Mouse (Mus musculus): ENCODE measurements around the gene Cald1. TPM values are rescaled to one million over a fixed set of nuclear protein-coding genes. Genes with fewer than 3 reads are reported as not detected.

Cald1 gene
- polyA plus RNA-seq, 1 experiment: 4.4 TPM

DNA sequence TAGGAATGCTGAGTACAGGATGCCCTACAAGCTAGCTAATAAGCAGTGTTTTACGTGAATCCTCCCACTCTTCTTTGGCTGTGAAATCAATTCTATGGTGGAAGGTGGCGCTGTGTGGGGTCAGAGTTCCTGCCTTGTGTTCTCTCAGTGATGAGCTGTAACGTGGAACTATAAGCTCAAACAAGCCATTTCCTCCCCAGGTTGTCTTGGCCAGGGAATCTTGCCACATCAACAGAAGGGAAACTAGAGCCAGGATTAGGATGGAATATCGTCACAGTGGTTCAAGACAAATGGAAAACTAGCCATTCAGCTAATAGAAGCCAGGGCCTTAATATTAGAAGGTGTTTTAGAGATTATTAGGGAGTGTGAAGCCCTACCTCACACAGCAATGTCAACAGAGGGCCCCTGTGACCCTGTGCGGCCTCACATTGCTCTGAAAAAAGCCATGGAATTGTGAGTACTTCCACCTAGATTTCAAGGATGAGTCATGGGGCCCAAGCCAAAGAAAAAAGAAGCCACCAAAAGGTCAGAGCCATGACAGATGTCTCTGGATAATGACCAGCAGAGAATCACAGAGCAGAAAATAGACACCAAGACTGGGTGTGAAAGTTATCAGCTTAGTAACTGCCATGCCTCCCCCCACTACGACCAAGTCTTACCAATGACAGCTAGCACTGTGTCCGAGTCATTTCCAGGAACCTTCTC lies 33.0 kb upstream of the Cald1 start:
- no peaks in the 10 kb centered on the region for H3K36me3 ChIP-seq (ENCODE audit: control insufficient read depth, insufficient read depth, low read length)
- H3K27me3 ChIP-seq (ENCODE audit: control insufficient read depth, insufficient read depth, low read length): no peaks in the 10 kb centered on the region
- H3K27ac ChIP-seq (ENCODE audit: control insufficient read depth, insufficient read depth, low read length): no peak overlapping the region
- no peaks in the 10 kb centered on the region for H3K4me1 ChIP-seq (replicated peaks; ENCODE audit: control insufficient read depth, insufficient read depth, low read length)
- DNase-seq: no peak
- TF ChIP-seq CTCF (IDR thresholded peaks at IDR 0.05; ENCODE audit: borderline replicate concordance, control insufficient read depth, extremely low read depth, insufficient read depth, low read length, poor library complexity) (no peak), POLR2A (IDR thresholded peaks at IDR 0.05; ENCODE audit: control insufficient read depth, extremely low read depth, insufficient read depth, low read length, poor library complexity) (no peak)
- WGBS: 84% methylated on average over 7 of the region's 7 CpGs
- H3K4me3 ChIP-seq (ENCODE audit: control insufficient read depth, insufficient read depth, low read length): no peak overlapping the region

DNA sequence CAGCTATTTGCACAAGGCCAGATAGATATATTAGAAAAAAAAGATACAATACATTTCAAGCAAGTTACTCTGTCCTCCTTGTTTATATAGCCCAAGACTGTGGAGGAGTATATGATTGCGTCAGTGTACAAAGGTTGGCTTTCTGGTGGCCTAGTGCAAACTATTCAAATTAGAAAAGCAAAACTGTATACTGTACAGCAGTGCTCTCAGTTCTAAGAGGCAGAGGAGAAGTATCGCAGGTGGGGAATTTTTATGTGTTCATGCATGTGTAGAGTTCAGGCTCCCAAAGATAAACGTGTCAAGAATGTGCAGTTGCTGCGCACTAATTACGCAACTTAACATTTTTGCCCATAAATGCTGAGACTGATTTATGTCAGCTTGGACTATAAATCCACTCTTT lies 31.0 kb upstream of the Cald1 start:
- WGBS: 93% methylated on average over 5 of the region's 5 CpGs
- H3K27me3 ChIP-seq (ENCODE audit: control insufficient read depth, insufficient read depth, low read length): no peaks in the 10 kb centered on the region
- H3K36me3 ChIP-seq (ENCODE audit: control insufficient read depth, insufficient read depth, low read length): no peaks in the 10 kb centered on the region
- H3K4me1 ChIP-seq (replicated peaks; ENCODE audit: control insufficient read depth, insufficient read depth, low read length): no peaks in the 10 kb centered on the region
- no peak overlapping the region for H3K4me3 ChIP-seq (ENCODE audit: control insufficient read depth, insufficient read depth, low read length)
- no peak for TF ChIP-seq CTCF (IDR thresholded peaks at IDR 0.05; ENCODE audit: borderline replicate concordance, control insufficient read depth, extremely low read depth, insufficient read depth, low read length, poor library complexity)
- no peak for TF ChIP-seq POLR2A (IDR thresholded peaks at IDR 0.05; ENCODE audit: control insufficient read depth, extremely low read depth, insufficient read depth, low read length, poor library complexity)
- H3K27ac ChIP-seq (ENCODE audit: control insufficient read depth, insufficient read depth, low read length): no peak overlapping the region
- no peak for DNase-seq

DNA sequence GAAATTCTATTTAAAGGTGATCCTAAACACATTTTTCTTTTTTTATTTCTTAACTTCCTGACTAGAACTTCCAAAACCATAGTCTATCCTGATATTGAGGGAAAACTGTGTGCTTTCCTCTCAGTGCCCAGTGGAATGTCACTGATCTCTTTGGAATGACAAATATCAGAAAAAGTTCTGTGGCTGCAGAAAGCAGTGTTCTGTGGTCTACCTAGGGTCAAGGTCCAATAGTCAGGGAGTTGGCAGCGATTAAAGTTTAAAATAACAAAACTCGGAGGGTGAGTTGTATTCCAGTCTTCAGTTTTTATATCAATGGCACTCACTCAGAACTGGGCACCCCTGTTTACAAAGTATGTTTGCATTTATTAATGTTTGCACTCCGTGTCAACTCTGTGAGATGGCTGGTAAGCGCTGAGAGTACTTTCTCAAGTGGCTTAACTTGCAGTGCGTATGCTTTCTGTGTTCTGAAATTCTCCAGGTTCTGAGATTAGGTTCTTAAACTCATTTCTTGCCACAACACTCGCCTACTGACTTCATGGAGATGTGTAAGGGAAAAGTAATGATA lies 18.7 kb upstream of the Cald1 start:
- Histone ChIP-seq H3K27me3 (ENCODE audit: control insufficient read depth, insufficient read depth, low read length) (no peaks in the 10 kb centered on the region), H3K27ac (ENCODE audit: control insufficient read depth, insufficient read depth, low read length) (no peak overlapping the region), H3K4me3 (ENCODE audit: control insufficient read depth, insufficient read depth, low read length) (no peak overlapping the region), H3K36me3 (ENCODE audit: control insufficient read depth, insufficient read depth, low read length) (no peaks in the 10 kb centered on the region), H3K4me1 (replicated peaks; ENCODE audit: control insufficient read depth, insufficient read depth, low read length) (no peaks in the 10 kb centered on the region)
- WGBS: 96% methylated on average over 6 of the region's 6 CpGs
- no peak for TF ChIP-seq POLR2A (IDR thresholded peaks at IDR 0.05; ENCODE audit: control insufficient read depth, extremely low read depth, insufficient read depth, low read length, poor library complexity)
- no peak for DNase-seq

DNA sequence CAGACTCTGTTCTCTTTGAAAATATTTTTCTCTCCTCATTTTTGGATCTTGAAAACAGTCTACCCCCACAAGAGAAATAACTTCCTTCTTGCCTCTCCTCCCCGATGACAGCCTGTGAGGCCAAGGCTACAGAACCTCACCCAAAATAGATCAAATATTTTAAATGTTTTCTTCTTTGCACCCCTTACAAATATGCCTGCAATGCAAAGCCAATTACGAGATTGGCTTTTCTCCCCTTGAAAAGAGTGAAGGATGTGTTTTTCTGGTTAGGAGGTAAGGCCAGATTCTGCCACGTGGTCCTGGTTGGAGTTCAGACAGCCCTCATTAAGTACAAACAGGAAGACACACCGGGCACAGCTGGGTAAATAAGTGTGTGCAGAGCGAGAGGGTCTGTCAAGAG lies 14.9 kb upstream of the Cald1 start:
- TF ChIP-seq CTCF (IDR thresholded peaks at IDR 0.05; ENCODE audit: borderline replicate concordance, control insufficient read depth, extremely low read depth, insufficient read depth, low read length, poor library complexity) (no peak), POLR2A (IDR thresholded peaks at IDR 0.05; ENCODE audit: control insufficient read depth, extremely low read depth, insufficient read depth, low read length, poor library complexity) (no peak)
- no peak for DNase-seq
- Histone ChIP-seq H3K36me3 (ENCODE audit: control insufficient read depth, insufficient read depth, low read length) (no peaks in the 10 kb centered on the region), H3K4me3 (ENCODE audit: control insufficient read depth, insufficient read depth, low read length) (no peak overlapping the region), H3K4me1 (replicated peaks; ENCODE audit: control insufficient read depth, insufficient read depth, low read length) (no peaks in the 10 kb centered on the region), H3K27ac (ENCODE audit: control insufficient read depth, insufficient read depth, low read length) (no peak overlapping the region), H3K27me3 (ENCODE audit: control insufficient read depth, insufficient read depth, low read length) (no peaks in the 10 kb centered on the region)
- WGBS: 45% methylated on average over 5 of the region's 5 CpGs

DNA sequence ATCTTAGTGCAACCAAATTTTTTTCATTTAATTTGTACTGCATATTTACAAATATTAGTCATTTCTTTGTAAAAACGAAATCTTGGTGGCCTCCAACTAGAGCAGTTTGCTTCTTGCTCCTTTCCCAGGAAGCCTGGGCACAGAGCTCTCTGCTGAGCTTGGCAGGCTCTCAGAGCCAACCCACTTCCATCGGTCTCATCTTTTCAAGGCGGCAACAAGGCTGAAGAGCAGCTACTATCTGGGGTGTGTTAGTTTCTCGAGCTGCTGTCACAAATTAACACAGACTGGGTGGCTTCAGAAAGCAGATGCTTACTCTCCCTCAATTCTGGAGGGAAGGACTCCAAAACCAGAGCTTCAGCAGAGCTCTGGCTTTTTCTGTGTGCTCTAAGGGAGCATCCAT lies 10.2 kb upstream of the Cald1 start:
- WGBS: 80% methylated on average over 4 of the region's 4 CpGs
- no peak overlapping the region for H3K4me3 ChIP-seq (ENCODE audit: control insufficient read depth, insufficient read depth, low read length)
- no peaks in the 10 kb centered on the region for H3K27me3 ChIP-seq (ENCODE audit: control insufficient read depth, insufficient read depth, low read length)
- no peaks in the 10 kb centered on the region for H3K4me1 ChIP-seq (replicated peaks; ENCODE audit: control insufficient read depth, insufficient read depth, low read length)
- DNase-seq: no peak
- no peak overlapping the region for H3K27ac ChIP-seq (ENCODE audit: control insufficient read depth, insufficient read depth, low read length)
- TF ChIP-seq POLR2A (IDR thresholded peaks at IDR 0.05; ENCODE audit: control insufficient read depth, extremely low read depth, insufficient read depth, low read length, poor library complexity) (no peak), CTCF (IDR thresholded peaks at IDR 0.05; ENCODE audit: borderline replicate concordance, control insufficient read depth, extremely low read depth, insufficient read depth, low read length, poor library complexity) (no peak)
- no peaks in the 10 kb centered on the region for H3K36me3 ChIP-seq (ENCODE audit: control insufficient read depth, insufficient read depth, low read length)

DNA sequence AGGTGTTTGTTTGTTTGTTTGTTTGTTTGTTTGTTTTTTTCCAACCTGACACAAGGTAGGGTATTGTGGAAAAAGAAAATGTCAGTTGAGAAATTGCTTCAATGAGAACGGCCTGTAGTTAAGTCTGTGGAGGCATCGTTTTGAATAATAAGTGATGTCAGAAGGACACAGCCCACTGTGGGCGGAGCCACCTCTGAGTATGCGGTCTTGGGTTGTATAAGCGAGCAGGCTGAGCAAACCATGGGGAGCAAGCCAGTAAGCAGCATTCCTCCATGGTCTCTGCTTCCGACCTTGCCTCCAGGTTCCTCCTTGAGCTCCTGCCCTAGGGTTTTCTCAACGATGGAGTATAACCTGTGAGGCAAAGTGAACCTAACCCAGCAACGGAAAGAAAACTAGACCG lies 7.6 kb upstream of the Cald1 start:
- Histone ChIP-seq H3K27me3 (ENCODE audit: control insufficient read depth, insufficient read depth, low read length) (no peaks in the 10 kb centered on the region), H3K4me1 (replicated peaks; ENCODE audit: control insufficient read depth, insufficient read depth, low read length) (no peaks in the 10 kb centered on the region), H3K4me3 (ENCODE audit: control insufficient read depth, insufficient read depth, low read length) (no peak overlapping the region), H3K27ac (ENCODE audit: control insufficient read depth, insufficient read depth, low read length) (no peak overlapping the region), H3K36me3 (ENCODE audit: control insufficient read depth, insufficient read depth, low read length) (no peaks in the 10 kb centered on the region)
- DNase-seq: no peak
- TF ChIP-seq CTCF (IDR thresholded peaks at IDR 0.05; ENCODE audit: borderline replicate concordance, control insufficient read depth, extremely low read depth, insufficient read depth, low read length, poor library complexity): no peak
- TF ChIP-seq POLR2A (IDR thresholded peaks at IDR 0.05; ENCODE audit: control insufficient read depth, extremely low read depth, insufficient read depth, low read length, poor library complexity): no peak
- WGBS: 97% methylated on average over 9 of the region's 9 CpGs

DNA sequence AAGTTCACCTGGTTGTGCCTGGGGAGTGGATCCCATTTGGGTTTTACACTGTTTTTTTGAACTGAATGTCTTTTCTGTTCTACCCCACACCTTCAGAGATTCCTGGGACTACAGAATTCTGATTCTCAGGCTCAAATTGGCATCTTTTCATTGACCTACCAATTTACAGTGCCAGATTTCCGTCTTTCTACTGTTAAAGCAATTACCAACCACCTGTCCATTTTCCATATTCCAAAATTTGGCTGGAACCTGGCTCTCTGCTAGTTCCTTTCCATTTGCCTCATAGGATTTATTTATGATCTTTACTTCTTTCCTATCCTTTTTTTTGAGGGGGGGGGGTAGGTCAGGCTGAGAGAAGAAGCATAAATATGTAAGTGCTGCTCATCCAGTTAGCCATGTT lies 4.9 kb upstream of the Cald1 start:
- Histone ChIP-seq H3K36me3 (ENCODE audit: control insufficient read depth, insufficient read depth, low read length) (no peaks in the 10 kb centered on the region), H3K27me3 (ENCODE audit: control insufficient read depth, insufficient read depth, low read length) (no peaks in the 10 kb centered on the region; the same call in 1 of the 2 replicates), H3K4me3 (ENCODE audit: control insufficient read depth, insufficient read depth, low read length) (no peak overlapping the region), H3K27ac (ENCODE audit: control insufficient read depth, insufficient read depth, low read length) (no peak overlapping the region), H3K4me1 (replicated peaks; ENCODE audit: control insufficient read depth, insufficient read depth, low read length) (no peaks in the 10 kb centered on the region)
- no peak for DNase-seq
- 98% methylated on average over 1 of the region's 1 CpGs for WGBS
- no peak for TF ChIP-seq CTCF (IDR thresholded peaks at IDR 0.05; ENCODE audit: borderline replicate concordance, control insufficient read depth, extremely low read depth, insufficient read depth, low read length, poor library complexity)
- TF ChIP-seq POLR2A (IDR thresholded peaks at IDR 0.05; ENCODE audit: control insufficient read depth, extremely low read depth, insufficient read depth, low read length, poor library complexity): no peak
